Mouse (Mus musculus) olfactory bulb, adult 2 months (tissue): Measurements from ENCODE around the gene Nrgn. TPM values are rescaled to one million over a fixed set of nuclear protein-coding genes. Genes with fewer than 3 reads are reported as not detected.

Experiments
- H3K27ac ChIP-seq: fragments of 200-500 bp; 2 replicates; pipeline ENCODE4 v1.5.1; 2012; ENCODE audit warnings: low read depth, low read length; ENCODE audit not compliant: insufficient read depth
- H3K4me1 ChIP-seq: fragments of 200-500 bp; 2 replicates; pipeline ENCODE4 v1.6.1; 2012; ENCODE audit warnings: low read length; ENCODE audit not compliant: control insufficient read depth, insufficient read depth
- H3K4me3 ChIP-seq: fragments of 200-500 bp; 2 replicates; pipeline ENCODE4 v1.5.1; 2012; ENCODE audit warnings: mild to moderate bottlenecking, low read depth, low read length, moderate library complexity; ENCODE audit not compliant: insufficient read depth
- CTCF ChIP-seq: fragments of 200-500 bp; IDR thresholded peaks from 2 replicates; pipeline ENCODE4 v1.5.1; 2012; ENCODE audit warnings: low read depth, mild to moderate bottlenecking, low read length, moderate library complexity; ENCODE audit not compliant: insufficient read depth
- POLR2A ChIP-seq: fragments of 200-500 bp; IDR thresholded peaks from 2 replicates; pipeline ENCODE4 v1.6.1; 2012; ENCODE audit warnings: mild to moderate bottlenecking, low read depth, low read length, moderate library complexity; ENCODE audit not compliant: insufficient read depth
- WGBS: fragments of 180-500 bp; shearing (Covaris S2); methylation state at CpG from one replicate; pipeline ENCODE4 v1.1.7; 2018; 5-methylcytosine and 5-hydroxymethylcytosine counted together
- polyA plus RNA-seq: library from polyadenylated mRNA; stranded (reverse); fragments of >200 nt; gene quantifications from 2 replicates; pipeline ENCODE4 v1.2.4, GENCODE M21; 2012; ENCODE audit warnings: low replicate concordance; ENCODE audit not compliant: missing spikeins, insufficient read depth, insufficient read length

The Nrgn gene
- polyA plus RNA-seq, 1 experiment, result not detected

- Histone ChIP-seq H3K27ac (no peak overlapping the region), H3K4me3 (peak overlapping the region; percentile 27), H3K4me1 (peaks cover 12% of the 10 kb centered on the region)
- WGBS, result 28% methylated on average over 17 of the region's 17 CpGs
- TF ChIP-seq POLR2A (no peak), CTCF (no peak)
Measured at GRCm38 (mm10) chr9:37545166-37545610, 7.5 kb downstream of the Nrgn start.

GRCm38 (mm10) chr9:37544447-37545165 is 8.1 kb downstream of the Nrgn start:
- WGBS, result 3% methylated on average over 29 of the region's 29 CpGs
- H3K27ac ChIP-seq, result no peak overlapping the region
- TF ChIP-seq CTCF (peak; percentile 73), POLR2A (no peak)
- H3K4me1 ChIP-seq, result peaks cover 12% of the 10 kb centered on the region
- peak overlapping the region; percentile 27 for H3K4me3 ChIP-seq

GRCm38 (mm10) chr9:37543869-37544440 is 8.7 kb downstream of the Nrgn start:
- Histone ChIP-seq H3K4me3 (peak overlapping the region; percentile 27; the same call in 1 of the 2 replicates), H3K27ac (no peak overlapping the region), H3K4me1 (peaks cover 16% of the 10 kb centered on the region)
- TF ChIP-seq CTCF (no peak), POLR2A (no peak)
- 60% methylated on average over 12 of the region's 12 CpGs for WGBS

GRCm38 (mm10) chr9:37541851-37542642 is 10.7 kb downstream of the Nrgn start:
- Histone ChIP-seq H3K4me3 (no peak overlapping the region), H3K27ac (no peak overlapping the region), H3K4me1 (peaks cover 16% of the 10 kb centered on the region)
- TF ChIP-seq POLR2A (no peak), CTCF (no peak)
- 78% methylated on average over 7 of the region's 7 CpGs for WGBS

GRCm38 (mm10) chr9:37540701-37541575 is 11.8 kb downstream of the Nrgn start:
- TF ChIP-seq POLR2A, result no peak
- no peak for TF ChIP-seq CTCF
- H3K4me3 ChIP-seq, result no peak overlapping the region
- H3K27ac ChIP-seq, result no peak overlapping the region
- WGBS, result 73% methylated on average over 6 of the region's 6 CpGs
- peaks cover 16% of the 10 kb centered on the region for H3K4me1 ChIP-seq

GRCm38 (mm10) chr9:37540226-37540625 is 12.5 kb downstream of the Nrgn start:
- H3K4me3 ChIP-seq, result no peak overlapping the region
- peaks cover 13% of the 10 kb centered on the region for H3K4me1 ChIP-seq
- TF ChIP-seq CTCF (no peak), POLR2A (no peak)
- H3K27ac ChIP-seq, result no peak overlapping the region
- WGBS, result 89% methylated on average over 4 of the region's 4 CpGs

- H3K27ac ChIP-seq, result no peak within 1 kb of the TSS
- H3K4me3 ChIP-seq, result no peak within 1 kb of the TSS
- H3K4me1 ChIP-seq, result peaks cover 5% of the 10 kb centered on the region
- TF ChIP-seq POLR2A (no peak), CTCF (0 out of 2 replicates have a peak, but pooled peaks have one; percentile 16)
- WGBS, result 75% methylated on average over 23 of the region's 23 CpGs
Measured at GRCm38 (mm10) chr9:37539170-37540025, 13.3 kb downstream of the Nrgn start, which contains the start of gene Vsig2. Gene Vsig2 (plus strand): TSS chr9:37539255.

- WGBS, result 88% methylated on average over 5 of the region's 5 CpGs
- peaks cover 3% of the 10 kb centered on the region; the same call in 1 of the 2 replicates for H3K4me1 ChIP-seq
- H3K27ac ChIP-seq, result no peak overlapping the region
- no peak overlapping the region for H3K4me3 ChIP-seq
- no peak for TF ChIP-seq POLR2A
- no peak for TF ChIP-seq CTCF
Measured at GRCm38 (mm10) chr9:37537658-37538250, 14.9 kb downstream of the Nrgn start.
